Mouse (Mus musculus): ENCODE measurements around the gene Myl3.

Myl3 gene

DNA sequence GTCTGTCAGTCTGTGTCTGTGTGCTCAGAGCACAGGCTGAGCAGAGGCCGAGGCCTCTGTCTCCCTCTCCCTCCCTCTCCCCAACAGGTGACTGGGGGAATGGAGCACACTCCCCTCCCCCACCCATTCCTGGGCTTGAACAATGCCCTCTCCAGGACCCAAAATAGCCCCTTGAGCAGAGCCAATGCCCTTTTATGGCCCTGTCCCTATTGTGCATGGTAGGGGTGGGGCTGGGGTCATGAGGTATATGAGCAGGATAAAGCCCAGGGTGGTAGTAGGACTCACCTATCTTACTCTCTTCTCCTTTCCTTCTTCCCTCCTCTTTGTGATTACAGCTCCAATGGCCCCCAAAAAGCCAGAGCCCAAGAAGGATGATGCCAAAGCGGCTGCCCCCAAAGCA is 21.7 kb downstream of the Myl3 start:
- DNase-seq: no peak

- DNase-seq: no peak
These were observed 30.7 kb downstream of the Myl3 start for GRCm38 (mm10) chr9:110772336-110772735.

DNA sequence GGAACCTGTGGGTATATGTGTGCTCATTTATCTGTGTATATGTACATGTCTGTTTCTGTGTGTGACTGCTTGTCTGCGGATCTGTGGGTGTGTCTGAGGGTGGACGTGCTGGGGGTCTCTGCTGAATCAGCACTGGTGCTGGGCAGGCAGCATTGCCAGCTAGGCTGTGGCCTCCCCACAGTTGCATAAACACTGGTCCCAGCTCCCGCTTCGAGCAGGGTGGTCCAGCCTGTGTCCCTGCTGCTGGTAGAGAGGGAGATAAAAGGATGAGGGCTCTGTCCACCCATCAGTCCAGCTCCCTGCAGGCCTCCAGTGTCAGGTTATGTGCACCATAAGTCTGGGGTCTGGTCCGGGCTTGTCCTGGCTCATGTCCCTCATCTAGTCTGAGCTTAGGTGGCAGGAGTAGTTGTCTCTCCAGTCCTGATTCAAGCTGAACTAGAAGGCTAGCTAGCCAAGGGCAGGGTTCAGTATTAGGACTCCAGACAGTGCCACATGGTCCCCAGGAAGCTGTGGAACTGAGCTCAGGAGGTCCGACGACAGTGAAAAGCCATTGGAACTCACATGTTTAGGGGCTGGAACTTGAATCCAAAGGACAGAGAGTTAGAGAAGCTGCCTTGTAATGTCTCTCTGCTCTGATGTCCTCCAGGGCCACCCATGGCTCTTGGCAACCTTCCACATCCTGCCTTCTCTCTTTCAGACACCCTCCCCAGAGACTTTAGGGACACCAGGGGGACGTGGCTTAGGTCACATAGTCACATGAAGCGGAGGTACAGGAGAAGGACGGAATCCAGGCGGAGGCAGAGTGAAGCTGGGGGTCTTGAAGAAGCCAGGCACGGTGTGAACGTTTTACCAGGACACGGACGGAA is 33.0 kb downstream of the Myl3 start:
- DNase-seq: no peak

- no peak for DNase-seq
These were observed 33.8 kb downstream of the Myl3 start for GRCm38 (mm10) chr9:110775269-110776022.

DNA sequence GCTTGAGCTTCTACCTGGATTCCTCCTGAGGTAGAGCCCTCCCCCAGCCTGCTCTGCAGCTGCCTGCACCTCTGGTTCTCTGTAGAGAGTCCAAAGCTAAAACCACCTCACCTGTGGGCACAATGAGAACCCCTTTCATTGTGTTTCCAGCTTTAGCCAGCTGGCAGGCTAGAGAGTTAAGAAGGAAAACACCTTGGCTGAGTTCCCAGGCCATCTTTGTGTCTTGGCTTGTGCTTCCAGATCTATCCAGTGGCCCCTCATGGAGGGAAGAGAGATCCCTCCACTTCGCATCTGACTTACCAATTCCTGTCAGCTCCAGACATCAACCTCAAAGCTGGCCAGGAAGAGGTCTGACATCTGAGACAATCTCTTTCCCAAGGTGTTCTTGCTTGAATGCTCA is 36.4 kb downstream of the Myl3 start:
- no peak for DNase-seq

DNA sequence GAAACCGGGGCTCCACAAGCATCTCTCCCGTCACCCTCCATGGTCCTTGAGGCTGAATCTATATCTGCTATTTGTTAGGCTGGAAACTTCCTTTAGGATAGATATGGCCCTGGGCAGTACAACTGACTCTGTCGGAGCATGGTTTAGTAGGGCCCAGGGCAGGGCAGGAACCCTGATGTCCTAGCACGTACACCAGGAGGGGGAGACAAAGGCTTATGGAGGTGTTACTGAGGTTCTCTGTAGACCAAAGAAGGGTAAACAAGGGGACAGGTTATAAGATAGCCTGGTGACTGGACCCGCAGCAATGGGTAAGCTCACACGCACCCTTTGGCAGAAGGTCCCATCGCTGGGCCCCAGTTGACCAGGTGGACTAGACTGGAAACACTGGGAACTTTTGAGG is 36.9 kb downstream of the Myl3 start:
- no peak for DNase-seq

- no peak for DNase-seq
These were observed 37.7 kb downstream of the Myl3 start for GRCm38 (mm10) chr9:110779242-110779913.

GRCm38 (mm10) chr9:110781256-110781721 is 39.6 kb downstream of the Myl3 start:
- peak; percentile 95 for DNase-seq

DNA sequence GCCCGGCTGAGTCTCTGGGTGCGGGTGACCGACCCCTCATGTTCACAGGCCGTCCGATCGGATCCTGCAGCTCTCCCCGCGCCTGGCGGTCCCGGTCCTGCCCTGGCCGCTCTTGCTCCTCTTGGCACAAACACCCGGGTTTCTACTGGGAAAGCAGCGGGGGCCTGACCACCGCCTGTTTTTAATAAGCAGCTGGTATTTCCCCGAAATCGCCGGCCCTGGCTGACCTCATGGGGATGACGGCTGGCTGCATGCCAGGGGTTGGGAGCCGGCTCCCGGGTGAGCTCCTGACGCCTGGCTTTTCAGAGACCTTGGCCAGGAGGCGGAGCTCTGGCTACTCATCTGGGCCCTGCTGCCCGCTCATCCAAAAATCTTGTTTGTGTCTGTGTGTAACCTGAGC is 40.1 kb downstream of the Myl3 start:
- peak; percentile 92 for DNase-seq

- no peak for DNase-seq
These were observed 42.0 kb downstream of the Myl3 start for GRCm38 (mm10) chr9:110783611-110784010.

DNA sequence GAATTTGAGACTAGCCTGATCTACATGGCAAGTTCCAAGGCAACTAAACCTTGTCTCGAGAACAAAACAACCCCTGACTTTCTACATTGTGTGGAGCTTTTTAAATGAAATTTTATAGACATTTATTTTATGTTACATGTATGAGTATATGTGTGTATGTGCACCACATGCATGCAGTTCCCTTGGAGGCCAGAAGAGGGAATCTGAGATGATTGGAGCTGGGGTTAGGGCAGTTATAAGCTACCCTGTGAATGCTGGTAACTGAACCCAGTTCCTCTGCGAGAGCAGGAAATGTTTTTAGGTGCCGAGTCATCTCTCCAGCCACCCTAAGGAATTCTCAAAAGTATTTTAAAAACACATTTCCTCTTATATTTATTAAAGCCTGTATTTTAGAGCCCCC is 46.5 kb downstream of the Myl3 start:
- no peak for DNase-seq

GRCm38 (mm10) chr9:110790462-110790861 is 48.8 kb downstream of the Myl3 start:
- no peak for DNase-seq

DNA sequence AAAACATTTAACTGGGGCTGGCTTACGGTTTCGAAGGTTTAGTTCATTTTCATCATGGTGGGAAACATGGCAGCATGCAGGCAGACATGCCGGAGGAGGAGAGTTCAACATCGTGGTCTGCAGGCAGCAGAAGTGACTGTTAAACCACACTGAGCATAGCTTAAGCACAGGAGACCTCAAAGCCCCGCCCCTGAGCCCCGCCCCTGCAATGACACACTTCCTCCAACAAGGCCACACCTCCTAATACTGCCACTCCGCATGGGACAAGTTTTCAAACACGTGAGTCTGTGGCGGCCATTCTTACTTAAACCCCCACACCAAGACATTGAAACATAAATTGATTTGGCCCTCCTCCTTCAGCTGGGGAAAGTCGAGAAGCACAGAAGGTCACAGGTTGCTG is 55.4 kb downstream of the Myl3 start:
- no peak for DNase-seq

- DNase-seq: no peak
These were observed 56.2 kb downstream of the Myl3 start, which contains the start of gene Prss42 for GRCm38 (mm10) chr9:110797866-110798265. Gene Prss42 (plus strand): TSS chr9:110798166.

DNA sequence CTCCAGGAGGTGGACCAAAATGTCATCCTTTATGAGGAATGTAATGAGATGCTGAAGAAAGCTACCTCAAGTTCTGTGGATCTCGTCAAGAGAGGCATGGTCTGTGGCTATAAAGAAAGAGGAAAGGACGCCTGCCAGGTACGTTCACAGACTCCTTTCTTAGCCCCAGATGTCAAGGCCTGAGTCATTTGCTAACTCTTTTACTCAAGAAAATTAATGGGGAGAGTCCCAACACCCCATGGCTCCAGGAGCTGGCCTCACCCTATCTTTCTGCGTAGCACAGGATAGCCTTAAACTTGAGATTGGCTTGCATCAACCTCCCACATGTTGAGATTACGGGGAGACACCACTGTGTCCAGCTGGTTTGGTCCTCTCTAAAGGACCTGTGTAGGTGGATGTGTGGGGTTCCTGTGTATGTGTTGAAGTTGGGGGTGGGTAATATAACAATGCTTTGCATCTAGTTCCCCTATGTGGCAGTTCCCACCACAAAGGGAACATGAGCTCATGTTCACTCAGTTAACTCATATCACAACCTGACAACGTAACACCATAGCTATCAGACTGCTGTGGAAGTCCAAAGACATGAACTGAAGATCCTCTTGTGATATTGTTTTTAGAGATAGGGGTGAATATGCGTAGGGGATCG is 59.3 kb downstream of the Myl3 start:
- DNase-seq: no peak

DNA sequence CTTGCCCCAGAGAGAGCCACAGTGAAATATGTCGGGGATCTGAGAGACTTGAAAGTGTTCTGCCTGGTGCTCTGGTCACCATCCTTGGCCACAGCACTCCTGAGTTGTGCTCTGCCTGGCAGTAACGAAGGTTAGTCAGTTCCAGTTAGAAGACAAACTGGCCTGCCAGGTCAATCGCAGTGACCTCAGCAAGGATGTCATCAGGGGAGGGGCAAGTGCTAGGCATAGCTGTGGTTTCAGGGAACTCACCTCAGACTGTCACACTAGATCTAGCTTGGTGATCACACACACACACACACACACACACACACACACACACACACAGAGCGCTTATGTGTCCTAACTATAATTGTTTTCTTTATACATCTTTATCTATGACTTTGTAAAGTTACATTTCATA is 61.6 kb downstream of the Myl3 start:
- DNase-seq: no peak

DNA sequence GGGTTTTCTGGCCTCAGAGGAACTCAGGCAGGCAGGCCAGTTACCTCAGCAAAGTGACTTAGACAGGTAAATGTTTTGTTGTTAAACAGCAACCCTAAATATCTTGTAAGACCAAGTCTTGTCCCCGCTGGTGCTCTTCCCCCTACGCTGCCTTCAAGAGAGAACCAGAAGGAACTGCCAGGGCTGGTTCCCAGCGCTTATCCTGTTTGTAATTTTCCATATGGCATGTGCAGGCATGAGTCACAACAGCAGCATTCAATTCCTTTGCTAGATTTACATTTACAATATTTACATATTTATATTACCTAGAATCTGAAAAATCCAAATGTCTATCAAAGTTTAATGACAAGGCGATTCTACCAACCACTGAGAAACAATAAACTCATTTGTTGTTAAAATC is 68.4 kb downstream of the Myl3 start:
- DNase-seq: no peak

GRCm38 (mm10) chr9:110813789-110814188 is 72.1 kb downstream of the Myl3 start, which contains the start of gene Prss44:
Gene Prss44 (plus strand): TSS chr9:110813994.
- no peak for DNase-seq

All from kidney, adult 18-20 months (tissue).